Mouse (Mus musculus) heart, adult 2 months (tissue): ENCODE measurements around the gene Srsf10.

ENCODE experiments used
- CTCF ChIP-seq: fragments of 200-600 bp; IDR thresholded peaks from 2 replicates; pipeline ENCODE4 v1.8.1; 2022; ENCODE audit warnings: antibody characterized with exemption, mild to moderate bottlenecking, moderate library complexity
- POLR2A ChIP-seq: fragments of 200-500 bp; IDR thresholded peaks from 2 replicates; pipeline ENCODE4 v1.6.1; 2011; ENCODE audit warnings: mild to moderate bottlenecking, low read depth, low read length, control low read depth; ENCODE audit not compliant: insufficient read depth

- TF ChIP-seq CTCF = no peak
- TF ChIP-seq POLR2A = no peak
Measured at GRCm38 (mm10) chr4:135891539-135891938, 36.0 kb downstream of the Srsf10 start.
